13 mouse cellular contexts compared by ENCODE assay signal in genomic region chr16:93182656-93183055, GRCm38 (mm10).
"Had no signal": no experiment of that assay in that cellular context is flagged by ENCODE, and none has a peak within 500 bp of the region (broad histone marks: within the 10 kb centered on the region; RNA-seq: fewer than 3 reads in every experiment).

No protein-coding gene starts in this region.

- H3K9me3 ChIP-seq: limb, embryonic 13.5 days; midbrain, embryonic 13.5 days; neural tube, embryonic 15.5 days had no signal

- H3K36me3 ChIP-seq: limb, embryonic 13.5 days; midbrain, embryonic 13.5 days; neural tube, embryonic 15.5 days had no signal

- H3K27ac ChIP-seq: limb, embryonic 13.5 days; liver, embryonic 14.5 days; midbrain, embryonic 13.5 days; neural tube, embryonic 15.5 days; stomach, postnatal 0 days had no signal

- ATAC-seq: midbrain, embryonic 13.5 days had no signal

- H3K4me2 ChIP-seq: limb, embryonic 13.5 days; midbrain, embryonic 13.5 days; neural tube, embryonic 15.5 days had no signal

- H3K4me3 ChIP-seq: limb, embryonic 13.5 days; midbrain, embryonic 13.5 days; neural tube, embryonic 15.5 days had no signal

- H3K9ac ChIP-seq: limb, embryonic 13.5 days; liver, embryonic 14.5 days; midbrain, embryonic 13.5 days; neural tube, embryonic 15.5 days had no signal

- H3K27me3 ChIP-seq: midbrain, embryonic 13.5 days; neural tube, embryonic 15.5 days had no signal

- H3K4me1 ChIP-seq: midbrain, embryonic 13.5 days; neural tube, embryonic 15.5 days had no signal

- DNase-seq: kidney, adult 9 months; kidney, postnatal 10 days; left cerebral cortex, postnatal 4 days; lung, adult 18-20 months; right cerebral cortex, adult 18-20 months; right cerebral cortex, postnatal 25 days; thymus, adult 18-20 months; thymus, postnatal 14 days had no signal
